Mouse (Mus musculus): ENCODE measurements around the gene Ccdc88c.

Ccdc88c gene

DNA sequence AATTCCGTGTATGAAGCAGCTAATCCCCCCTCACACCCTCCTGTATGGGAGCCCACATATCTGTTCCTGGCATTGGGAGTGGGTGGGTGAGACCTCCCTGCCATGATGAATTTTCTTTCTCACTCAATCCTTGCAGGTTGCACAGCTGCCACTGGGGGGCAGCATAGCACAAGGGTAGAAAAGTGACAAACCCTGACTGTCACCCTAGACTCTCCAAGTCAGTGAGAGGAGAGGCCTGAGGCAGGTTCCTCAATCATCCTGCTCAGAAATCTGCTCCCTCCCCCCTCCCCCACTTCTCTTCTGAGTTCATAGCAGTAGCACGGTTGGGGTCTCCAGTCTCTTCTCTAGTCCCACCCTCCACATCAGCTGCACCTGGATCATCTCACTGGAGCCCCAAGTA lies 92.7 kb downstream of the Ccdc88c start:
- no peak for DNase-seq (ENCODE audit: extremely low read depth, insufficient read length, low spot score)

DNA sequence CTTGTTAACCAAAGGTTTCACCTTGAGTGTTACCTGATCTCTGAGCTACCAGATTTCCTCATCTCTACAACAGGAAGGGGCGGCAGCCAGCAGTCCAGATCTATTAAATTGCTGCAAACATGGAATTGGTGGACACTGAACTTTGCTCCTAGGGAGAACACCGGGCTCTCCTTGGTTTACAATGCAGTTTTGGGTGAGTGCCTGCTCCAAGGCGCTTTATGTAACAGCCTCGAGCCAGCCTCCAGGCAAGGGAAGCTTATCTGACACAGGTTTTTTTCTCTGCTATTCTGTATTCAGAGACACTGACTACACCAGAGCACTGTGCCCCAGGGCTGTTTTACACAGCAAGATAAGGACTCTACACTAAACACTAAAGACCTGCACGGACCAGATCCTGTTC lies 94.1 kb downstream of the Ccdc88c start:
- no peak for DNase-seq (ENCODE audit: extremely low read depth, insufficient read length, low spot score)

DNA sequence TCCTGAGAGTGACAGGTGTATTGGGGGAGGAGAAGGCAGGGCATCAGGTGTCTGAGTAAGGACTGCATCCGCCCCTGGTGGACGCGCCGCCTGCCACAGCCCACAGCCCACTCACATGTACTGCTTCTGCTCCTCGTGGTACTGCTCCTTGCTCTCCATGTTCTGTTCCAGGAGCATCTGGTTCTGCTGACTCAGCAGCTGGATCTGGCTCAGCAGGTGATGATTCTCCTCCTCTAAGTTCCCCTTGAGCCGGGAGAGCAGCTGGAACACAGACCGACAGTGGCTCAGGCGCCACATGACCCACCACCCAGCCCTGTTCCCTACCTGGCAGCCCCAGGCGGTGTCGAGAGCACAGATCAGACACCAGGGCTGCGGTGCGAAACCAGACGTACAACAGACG lies 97.2 kb downstream of the Ccdc88c start:
- DNase-seq (ENCODE audit: extremely low read depth, insufficient read length, low spot score), result no peak

DNA sequence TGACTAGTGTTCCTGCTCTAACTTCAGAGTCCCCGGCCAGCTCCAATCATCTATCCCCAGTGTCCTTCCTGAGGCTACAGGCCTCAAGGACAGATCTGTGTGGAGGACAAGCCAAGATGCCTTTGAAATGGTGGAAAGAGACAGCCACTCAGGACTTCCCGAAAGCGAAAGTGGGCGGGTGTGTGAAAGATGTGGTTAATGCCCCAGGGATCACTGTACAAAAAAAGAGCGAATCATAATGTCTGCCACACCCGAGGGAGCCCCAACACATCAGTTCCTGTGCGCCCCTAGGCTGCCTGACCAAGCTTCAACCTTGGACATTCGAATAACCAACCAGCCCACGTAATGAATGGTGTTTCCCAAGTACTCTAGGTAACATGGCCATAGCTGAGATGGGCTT lies 100.6 kb downstream of the Ccdc88c start:
- DNase-seq (ENCODE audit: extremely low read depth, insufficient read length, low spot score), result no peak

DNA sequence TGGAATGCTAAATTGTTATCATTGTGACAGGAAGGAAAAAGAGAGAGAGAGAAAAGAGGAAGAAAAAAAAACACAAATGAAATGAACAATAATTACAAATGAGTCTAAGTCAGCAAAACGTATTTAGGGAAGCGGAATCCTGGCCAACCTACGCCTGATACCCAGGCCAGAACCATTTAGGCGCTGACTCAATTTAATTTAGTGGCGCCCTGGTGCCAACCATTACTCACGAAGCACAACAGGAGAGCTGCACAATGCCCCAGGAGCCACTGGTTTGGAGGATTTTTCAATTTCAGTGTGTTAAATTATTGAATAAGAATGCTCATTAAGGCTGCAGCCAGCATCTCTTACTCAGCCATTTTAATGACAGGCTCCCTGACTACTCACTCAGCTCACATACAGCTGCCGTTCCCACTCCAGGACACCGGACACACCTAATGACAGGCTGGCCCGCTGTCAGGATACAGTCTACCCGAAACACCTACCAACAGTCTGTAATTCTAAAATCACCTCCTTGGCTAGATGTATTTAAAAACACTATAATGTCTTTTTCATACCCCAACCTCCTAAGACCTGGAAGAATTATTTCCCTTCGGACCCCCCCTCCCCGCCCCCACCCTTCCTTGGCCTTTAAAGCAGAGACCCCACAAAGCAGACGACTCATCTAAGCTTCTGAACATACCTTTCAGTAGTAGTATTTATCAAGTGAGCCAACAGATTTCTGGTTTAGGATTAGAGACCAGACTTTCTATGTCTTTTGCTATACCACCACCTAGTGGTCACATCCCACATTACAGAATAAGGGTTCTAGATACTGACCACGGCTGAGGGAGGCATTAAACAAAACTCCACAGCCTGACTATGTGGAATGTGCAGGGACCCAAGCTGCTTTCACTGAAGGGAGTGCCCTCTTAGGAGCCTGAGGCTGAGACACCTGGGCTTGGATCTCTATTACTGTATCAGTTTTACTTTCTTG lies 102.9 kb downstream of the Ccdc88c start:
- no peak for DNase-seq (ENCODE audit: extremely low read depth, insufficient read length, low spot score)

DNA sequence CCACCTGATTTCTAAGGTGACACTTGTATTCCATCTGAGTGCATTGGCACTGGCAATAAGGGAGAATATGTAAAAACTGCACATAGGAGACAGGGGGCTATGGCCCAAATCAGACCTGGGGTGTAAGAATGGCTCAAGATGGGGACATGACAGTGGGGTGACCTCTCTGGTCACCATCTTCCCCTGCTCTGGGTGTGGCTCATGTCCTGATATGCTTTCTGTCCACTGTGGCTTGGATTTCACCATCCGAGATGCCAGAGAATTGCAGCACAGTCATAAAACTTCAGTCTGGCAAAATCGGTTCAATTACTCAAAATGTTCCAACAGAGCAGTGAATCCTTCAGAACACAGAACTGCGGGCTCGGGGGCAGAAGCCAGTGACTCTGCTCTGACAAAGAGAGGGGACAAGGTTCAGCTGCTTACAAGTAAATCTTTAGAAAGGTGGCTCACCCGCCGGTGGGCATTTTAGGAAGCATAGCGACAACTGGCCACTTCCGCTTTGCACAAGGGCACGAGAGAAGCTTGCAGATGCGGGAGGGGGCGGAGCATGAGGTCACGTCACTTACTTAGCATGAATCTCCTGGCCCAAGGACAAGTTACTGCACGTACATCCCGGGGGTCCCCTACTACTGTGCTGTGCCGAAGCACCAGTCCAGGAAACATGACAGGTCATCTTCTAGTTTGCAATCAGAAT lies 104.1 kb downstream of the Ccdc88c start:
- no peak for DNase-seq (ENCODE audit: extremely low read depth, insufficient read length, low spot score)

DNA sequence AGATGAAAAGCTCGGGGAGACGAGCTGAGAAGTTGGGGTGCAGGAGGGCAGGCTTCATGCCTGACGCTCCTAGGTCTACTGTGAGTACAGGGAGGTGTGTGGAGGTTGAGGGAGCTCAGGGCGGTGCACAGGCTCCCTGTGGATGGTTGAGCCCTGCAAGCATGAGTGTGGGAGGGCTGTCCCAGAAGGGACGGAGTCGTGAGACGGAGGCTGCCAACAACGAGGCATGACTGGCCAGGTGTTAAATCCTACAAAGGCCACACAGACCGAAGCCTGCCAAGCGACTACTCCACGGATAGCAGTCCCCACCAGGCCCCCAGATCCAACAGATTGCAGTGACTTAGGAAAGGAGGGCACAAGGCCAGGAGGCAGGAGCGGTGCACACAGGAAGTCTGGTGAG lies 118.1 kb downstream of the Ccdc88c start:
- DNase-seq (ENCODE audit: extremely low read depth, insufficient read length, low spot score), result no peak

DNA sequence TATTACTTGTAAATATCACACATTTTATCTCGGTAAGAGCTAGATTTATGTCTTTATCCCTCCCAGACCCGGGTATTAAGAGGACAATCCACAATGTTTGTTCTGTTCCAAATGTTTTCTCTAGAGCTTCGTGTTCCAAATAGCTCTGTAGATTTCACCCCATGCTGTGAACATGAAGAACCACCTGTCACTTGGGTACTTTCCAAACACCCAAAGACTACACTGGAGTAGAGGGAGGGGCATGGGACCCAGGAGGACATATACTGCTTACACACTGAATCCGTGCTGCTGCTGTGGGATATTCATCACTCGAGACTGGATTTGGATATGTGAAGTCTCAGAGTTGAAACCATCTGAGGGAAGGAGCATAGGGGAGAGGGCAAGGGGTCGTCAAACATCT lies 119.1 kb downstream of the Ccdc88c start:
- DNase-seq (ENCODE audit: extremely low read depth, insufficient read length, low spot score), result no peak

DNA sequence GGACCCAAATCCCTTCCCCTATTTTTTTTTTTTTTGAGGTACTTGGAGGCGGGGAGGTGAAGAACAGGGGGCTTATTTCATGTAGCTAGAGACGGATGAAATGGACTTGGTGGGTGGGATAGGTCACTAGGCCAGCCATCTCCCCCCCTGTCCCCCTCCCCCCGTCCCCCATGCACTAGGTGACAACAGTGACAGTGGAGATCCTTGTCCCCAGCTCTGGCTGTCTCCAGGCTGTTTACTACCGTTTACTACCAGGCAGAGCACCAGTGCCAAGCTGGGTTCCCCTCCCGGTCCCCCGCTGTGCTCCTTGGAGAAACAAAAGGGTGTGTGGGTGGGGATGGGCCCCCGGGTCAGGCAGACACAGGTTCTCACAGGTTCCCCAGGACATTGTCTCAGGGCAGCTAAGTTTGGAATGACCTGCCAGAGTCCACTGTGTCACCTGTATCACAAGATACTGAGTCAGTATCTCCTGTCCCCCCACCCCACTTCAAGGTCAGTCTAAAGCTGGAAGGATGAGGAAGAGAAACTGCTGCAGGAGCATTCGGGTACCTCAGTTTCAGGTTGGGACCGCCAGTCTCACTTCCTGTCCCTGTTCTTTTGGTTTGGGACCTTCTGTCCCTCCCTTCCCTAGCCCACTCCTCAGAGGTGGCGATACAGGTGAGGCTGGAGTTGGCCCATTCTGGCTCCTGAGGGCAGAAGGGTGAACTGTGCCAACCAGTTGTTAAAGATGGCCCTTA lies 120.4 kb downstream of the Ccdc88c start:
- no peak for DNase-seq (ENCODE audit: extremely low read depth, insufficient read length, low spot score)

DNA sequence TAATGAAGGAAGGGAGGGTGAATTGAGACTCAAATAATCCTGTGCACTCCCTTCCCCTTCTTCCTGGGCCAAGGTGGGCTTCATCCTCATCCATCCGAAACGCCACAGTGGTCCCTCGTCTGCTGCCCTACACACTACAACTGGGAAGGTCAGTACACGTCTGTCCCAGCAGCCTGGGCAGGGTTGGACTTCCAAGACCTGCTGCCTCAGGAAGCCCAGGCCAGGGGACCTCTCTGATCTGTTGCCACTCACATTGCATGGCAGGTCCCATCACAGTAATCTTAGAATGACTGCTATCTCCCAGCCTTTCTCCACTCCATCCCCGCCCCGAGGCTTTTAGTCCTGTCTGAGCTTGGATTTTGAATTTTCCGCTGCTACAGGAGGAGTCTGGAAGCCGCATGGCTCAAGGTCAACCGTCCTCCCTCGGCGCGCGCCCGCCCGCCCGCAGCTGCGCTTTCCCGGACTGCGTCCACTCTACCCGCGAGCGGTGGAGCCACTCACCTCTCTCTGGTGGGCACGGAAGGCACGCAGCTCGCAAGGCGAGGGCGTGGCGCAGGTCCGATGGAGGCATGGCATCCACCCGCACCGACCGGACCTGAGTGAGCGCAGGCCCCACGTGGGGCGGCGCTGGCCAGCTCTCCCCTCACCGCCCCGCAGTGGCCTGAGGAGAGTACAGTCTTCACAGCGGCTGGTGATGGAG lies 121.1 kb downstream of the Ccdc88c start, which contains the start of gene Gpr68:
Gene Gpr68 (minus strand): TSS at position 601 of the 700 bp plus-strand sequence.
- no peak for DNase-seq (ENCODE audit: extremely low read depth, insufficient read length, low spot score)

DNA sequence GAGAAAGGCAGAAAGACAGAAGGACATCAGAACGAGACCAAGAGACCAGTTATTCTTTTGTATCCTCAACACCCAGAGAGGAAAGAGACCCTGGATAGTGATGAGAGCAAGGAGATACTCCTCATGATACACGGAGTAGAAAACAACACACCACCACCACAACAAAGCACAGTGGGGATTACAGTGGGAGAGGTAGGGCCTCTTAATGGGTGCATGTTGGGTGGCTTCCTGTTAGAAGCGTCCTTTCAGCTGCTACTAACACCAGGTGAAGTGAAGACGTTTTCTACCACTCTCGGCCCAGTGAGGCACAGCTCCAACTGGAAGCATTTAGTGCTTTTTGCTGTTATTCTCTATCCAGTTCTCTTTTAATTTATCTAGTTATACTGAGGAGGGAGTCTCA lies 122.0 kb downstream of the Ccdc88c start:
- DNase-seq (ENCODE audit: extremely low read depth, insufficient read length, low spot score), result no peak

DNA sequence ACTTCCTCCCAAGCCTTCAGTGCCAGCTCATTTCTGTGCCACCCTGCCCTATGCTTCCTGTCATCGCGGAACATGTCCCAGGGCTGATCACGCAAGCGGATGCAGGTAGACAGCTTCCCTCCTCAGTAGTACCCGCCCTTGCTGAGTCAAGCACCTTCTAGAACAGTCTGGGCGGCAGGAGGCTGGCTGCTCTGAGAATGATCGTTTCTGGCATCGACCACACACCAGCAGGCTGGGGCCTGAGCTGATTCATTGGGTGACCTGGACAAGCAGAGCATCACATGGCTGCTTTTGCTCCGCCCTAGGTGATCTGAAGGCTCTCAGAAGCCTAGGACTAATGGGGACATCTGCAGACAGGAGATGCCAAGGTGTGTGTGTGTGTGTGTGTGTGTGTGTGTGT lies 125.1 kb downstream of the Ccdc88c start:
- no peak for DNase-seq (ENCODE audit: extremely low read depth, insufficient read length, low spot score)

DNA sequence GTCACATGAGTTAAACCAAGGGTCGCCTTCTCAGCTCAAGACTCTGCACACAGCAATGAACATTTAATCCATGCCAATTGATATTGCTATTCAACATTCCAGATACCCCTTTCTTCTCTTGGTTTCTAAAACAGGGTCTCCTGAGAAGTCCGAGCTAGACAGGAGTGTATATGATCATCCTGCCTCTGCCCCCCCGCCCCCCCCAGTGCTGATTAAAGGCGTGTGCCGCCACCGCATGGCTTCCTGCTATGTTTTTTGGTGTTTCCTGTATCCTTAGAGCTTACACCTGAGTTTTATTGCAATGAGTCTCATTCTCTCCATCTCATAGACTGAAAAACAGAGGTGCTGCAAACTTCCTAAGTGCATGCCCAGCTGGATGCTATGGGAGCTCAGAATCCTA lies 127.5 kb downstream of the Ccdc88c start:
- no peak for DNase-seq (ENCODE audit: extremely low read depth, insufficient read length, low spot score)

DNA sequence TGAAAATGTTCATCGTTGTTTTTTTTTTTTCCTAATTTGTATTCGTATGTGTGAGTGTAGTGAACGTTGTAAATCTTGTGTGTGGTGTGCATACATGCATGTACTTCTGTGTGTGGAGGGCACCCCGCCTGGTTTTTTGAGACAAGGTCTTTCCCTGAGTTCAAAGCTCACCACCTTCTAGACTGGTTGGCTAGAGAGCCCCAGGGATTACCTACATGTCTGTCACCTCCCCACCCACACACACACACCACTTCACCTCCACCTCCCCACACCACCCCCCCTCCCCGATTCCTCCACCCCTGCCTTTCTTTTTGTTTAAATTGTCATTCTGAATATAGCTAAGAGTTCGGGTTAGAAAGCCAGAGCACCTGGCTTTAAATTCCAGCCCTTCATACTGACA lies 128.0 kb downstream of the Ccdc88c start:
- no peak for DNase-seq (ENCODE audit: extremely low read depth, insufficient read length, low spot score)

DNA sequence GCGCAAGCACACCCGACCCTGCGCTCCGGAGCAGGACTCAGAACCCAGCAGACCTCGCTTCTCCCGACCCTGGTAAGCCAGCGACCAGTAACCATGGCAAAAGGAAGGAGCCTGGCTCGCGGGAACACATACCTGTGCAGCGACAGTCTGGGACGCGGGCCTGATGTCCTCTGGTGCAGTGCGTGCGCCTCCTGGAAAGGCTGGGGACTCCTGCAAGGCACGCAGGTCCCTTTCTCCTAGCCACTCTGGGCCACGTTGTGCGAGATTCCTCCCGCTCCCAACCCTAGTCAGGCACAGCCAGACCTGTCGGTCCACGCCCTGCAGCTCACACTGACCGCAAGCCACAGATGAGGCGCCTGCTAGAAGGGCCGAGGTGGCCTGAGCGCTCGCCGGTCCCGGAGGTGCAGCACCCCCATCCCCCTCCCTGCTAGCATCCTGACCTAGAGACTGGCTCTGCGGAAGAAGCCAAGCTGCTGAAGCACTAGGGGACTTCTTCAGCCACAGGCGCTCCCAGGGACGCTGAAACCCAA lies 129.7 kb downstream of the Ccdc88c start:
- DNase-seq (ENCODE audit: extremely low read depth, insufficient read length, low spot score), result no peak

DNA sequence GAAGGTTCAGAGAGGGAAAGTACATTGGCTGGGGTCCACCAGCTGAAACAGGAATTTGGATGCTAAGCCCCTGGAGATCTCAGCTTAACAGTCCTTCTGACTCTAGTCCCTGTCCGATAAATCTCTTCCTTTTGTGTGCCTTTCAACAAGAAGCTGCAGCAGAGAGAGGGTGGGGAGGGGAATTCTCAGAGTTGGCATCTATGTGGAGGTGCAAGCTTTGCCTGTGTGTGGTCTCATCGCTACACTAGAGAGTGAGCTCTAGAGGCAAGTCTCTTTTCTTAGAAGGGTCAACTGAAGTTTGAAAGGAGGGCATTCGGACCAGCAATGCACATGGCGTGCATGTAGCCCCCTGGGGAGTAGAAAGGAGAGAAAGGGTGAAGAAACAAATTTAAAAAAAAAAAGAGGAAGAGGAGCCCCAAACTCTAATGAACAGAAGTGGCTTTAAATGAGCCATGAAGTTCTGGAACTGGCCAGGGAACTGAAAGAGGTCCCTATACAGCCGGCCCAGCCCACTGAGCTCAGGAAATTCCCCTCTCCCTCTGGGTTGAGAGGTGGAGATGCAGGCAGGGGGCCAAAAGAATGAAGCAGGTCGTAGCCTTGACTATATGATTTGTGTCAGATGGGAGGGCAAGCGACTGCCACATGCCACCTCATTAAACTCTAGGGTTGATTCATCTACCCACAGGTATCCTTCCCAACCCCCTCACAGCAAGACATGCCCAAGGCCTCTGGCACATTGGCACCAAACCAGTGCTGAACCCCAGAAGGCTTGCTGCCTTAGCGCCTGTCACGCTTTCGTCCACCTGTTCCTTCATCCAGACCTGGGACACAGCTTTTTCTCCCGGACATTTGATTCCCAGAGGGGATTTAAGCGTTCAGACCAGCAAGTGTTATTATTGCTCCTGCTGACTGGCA lies 130.9 kb downstream of the Ccdc88c start:
- DNase-seq (ENCODE audit: extremely low read depth, insufficient read length, low spot score), result no peak

DNA sequence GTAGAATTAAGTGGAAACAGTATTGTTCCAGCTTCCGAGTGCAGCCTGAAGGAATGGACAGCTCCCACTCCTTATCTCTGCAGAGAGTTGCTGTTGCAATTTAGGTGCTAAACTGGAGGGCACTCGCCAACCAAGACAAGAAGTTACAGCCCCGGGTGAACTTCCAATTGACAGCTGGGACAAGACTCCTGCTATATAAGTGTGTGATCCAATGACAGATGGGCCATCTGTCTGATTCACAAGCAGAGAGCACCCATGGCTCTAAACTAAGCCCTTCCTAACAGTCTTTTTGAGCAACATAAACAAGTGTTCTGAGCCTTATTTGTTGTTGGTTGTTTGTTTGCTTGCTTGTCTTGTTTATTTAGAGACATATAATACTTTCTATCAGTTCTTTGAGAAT lies 132.2 kb downstream of the Ccdc88c start:
- no peak for DNase-seq (ENCODE audit: extremely low read depth, insufficient read length, low spot score)

DNA sequence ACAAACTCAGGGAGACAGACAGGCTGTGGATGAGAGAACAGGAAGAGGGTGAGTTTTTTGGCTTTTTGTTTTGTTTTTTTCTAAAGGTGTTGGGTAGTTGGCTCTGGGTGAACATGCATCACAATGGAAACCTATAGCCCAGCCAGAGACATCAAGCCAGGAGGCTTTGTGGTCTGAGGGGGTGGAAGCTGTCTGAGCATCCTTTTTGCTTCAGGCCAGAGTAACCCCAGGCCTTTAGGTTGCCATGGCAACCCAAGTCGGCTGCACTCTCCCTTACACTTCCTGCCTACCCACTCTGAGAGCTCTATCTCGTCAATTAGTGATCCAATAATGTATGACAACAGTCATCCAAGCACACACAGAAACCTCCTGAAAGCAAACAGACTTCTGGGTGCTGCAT lies 133.4 kb downstream of the Ccdc88c start:
- DNase-seq (ENCODE audit: extremely low read depth, insufficient read length, low spot score), result no peak

DNA sequence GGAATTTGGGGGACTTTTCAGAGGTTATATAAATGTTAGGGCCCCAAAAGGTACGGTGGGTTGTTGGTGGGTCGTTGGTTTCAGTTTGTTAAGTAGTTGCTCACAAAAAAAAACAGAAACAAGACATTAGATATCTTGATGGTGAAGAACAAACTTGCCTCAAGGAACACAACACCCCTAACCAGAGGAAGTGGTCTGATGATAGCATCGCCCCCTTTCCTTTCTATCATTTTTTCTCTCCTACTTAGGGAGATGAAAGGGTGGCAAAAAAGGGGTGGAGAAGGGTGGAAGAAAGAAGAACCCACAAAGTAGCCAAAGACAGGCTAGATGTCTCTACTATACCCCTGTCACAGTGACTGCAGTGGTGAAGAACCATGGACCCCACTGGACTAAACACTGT lies 138.3 kb downstream of the Ccdc88c start:
- no peak for DNase-seq (ENCODE audit: extremely low read depth, insufficient read length, low spot score)
